Mouse (Mus musculus) cortical plate, adult 2 months (tissue): ENCODE data around the gene Dscaml1. TPM values are rescaled to one million over a fixed set of nuclear protein-coding genes. Genes with fewer than 3 reads are reported as not detected.

Experiments used
- H3K27ac ChIP-seq: fragments of 200-500 bp; 2 replicates; pipeline ENCODE4 v1.5.1; 2012; ENCODE audit warnings: low read length, control low read depth, inconsistent platforms; ENCODE audit not compliant: insufficient read depth
- H3K4me1 ChIP-seq: fragments of 200-500 bp; 2 replicates; pipeline ENCODE4 v1.6.1; 2011; ENCODE audit warnings: low read length; ENCODE audit not compliant: control insufficient read depth, insufficient read depth
- H3K4me3 ChIP-seq: fragments of 200-500 bp; 2 replicates; pipeline ENCODE4 v1.5.1; 2011; ENCODE audit warnings: mild to moderate bottlenecking, low read length, control low read depth; ENCODE audit not compliant: insufficient read depth
- CTCF ChIP-seq: fragments of 200-500 bp; IDR thresholded peaks from 2 replicates; pipeline ENCODE4 v1.5.1; 2011; ENCODE audit warnings: mild to moderate bottlenecking, control low read depth, low read length; ENCODE audit not compliant: insufficient read depth; ENCODE audit errors: extremely low read depth
- POLR2A ChIP-seq: fragments of 200-500 bp; IDR thresholded peaks from 2 replicates; pipeline ENCODE4 v1.6.1; 2011; ENCODE audit warnings: mild to moderate bottlenecking, low read length, control low read depth; ENCODE audit not compliant: insufficient read depth; ENCODE audit errors: extremely low read depth
- polyA plus RNA-seq: library from polyadenylated mRNA; depleted of rRNA; stranded (reverse); fragments of >200 nt; gene quantifications from 2 replicates; pipeline ENCODE4 v1.2.3, GENCODE M21; 2012

Dscaml1 gene
- polyA plus RNA-seq, 1 experiment, result 29.7 TPM

DNA sequence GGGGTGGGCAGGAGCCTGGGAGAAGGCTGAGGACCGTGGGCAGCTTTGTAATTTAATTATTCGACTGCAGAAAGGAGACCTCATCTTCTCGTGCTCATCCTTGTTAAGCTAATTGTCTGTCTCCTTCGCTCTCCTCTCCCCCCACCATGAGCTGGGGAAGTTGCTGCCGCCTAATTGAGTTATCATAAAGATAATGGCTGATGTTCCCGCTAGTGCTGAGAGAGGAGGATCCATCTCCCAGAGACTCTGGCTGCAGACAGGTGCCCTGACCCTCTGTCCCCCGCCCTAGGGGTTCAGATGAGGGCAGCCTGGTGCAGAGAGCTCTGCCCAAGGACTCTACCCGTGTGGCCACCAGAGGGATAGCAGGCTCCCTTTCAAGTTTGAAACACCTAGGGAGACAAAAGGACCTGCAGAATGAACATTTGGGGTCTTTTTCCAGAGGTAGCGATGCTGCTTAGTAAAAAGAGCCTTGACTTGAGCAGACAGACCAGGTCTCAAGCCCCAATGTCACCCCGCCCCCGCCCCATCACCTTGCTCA is 256.1 kb downstream of the Dscaml1 start:
- TF ChIP-seq POLR2A, result no peak
- TF ChIP-seq CTCF, result no peak
- H3K27ac ChIP-seq, result no peak overlapping the region

DNA sequence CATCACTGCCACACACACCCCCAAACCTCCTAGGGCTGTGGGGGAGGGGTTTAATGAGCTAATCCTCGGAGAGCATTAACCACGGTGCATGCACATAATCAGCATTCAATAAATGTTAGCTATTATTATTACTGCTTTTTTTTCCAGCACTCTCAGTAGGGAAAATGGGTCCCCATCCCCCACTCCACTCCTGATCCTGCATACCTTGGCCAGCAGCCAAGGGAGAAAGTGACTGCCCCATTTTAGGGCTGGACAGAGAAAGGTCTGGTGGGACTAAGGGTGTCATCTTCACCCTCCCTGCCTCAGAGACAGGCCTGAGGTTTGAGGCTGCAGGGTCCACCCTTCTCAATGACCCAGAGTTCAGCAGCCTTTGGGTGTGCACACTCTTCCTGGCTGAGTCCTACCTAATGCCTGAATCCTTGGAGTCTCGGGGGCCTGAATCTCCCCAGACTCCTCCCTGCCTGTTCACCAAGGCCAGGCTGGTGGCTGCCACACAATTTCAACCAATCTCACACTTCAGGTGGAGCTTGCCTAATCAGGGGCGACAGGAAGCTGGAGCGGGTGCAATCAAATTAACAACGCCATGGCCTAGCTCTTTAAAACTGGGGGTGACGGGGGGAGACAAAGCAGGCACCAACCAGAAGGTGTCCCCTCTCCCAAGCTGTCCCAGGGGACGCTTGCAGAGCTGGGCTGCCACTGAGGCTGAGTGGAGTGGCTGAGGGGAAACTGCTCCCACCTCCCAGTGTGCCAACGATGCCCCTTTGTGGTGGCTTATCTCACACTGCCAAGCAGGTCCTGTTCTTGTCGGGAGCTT is 267.2 kb downstream of the Dscaml1 start:
- Histone ChIP-seq H3K27ac (no peak overlapping the region), H3K4me3 (no peak overlapping the region), H3K4me1 (peaks cover 4% of the 10 kb centered on the region)
- no peak for TF ChIP-seq POLR2A
- TF ChIP-seq CTCF, result 0 out of 2 replicates have a peak, but pooled peaks have one; percentile 6

More for the DNA sequence above, 256.1 kb downstream of the Dscaml1 start:
- peaks cover 6% of the 10 kb centered on the region for H3K4me1 ChIP-seq
- no peak overlapping the region for H3K4me3 ChIP-seq

DNA sequence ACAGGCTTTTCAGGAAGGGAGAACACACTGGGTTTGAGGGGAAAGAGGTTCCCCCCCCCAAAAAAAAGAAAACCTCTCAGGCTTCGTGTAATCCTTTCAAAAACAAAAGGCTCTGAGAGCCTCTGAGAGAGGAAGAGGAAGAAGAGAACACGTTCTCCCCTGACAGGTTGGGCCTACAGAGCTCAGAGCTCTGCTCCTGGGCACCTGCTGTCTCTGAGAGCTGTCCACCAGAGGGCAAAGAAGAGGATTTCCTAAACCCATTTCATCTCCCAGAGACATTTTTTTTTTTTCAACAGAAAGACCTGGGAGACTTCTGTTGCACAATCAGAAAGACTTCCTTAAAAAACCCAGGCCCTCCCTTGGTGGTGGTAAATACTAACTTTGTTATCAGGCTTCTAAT is 267.8 kb downstream of the Dscaml1 start:
- Histone ChIP-seq H3K27ac (no peak overlapping the region), H3K4me1 (peaks cover 4% of the 10 kb centered on the region), H3K4me3 (no peak overlapping the region)
- no peak for TF ChIP-seq POLR2A
- no peak for TF ChIP-seq CTCF

DNA sequence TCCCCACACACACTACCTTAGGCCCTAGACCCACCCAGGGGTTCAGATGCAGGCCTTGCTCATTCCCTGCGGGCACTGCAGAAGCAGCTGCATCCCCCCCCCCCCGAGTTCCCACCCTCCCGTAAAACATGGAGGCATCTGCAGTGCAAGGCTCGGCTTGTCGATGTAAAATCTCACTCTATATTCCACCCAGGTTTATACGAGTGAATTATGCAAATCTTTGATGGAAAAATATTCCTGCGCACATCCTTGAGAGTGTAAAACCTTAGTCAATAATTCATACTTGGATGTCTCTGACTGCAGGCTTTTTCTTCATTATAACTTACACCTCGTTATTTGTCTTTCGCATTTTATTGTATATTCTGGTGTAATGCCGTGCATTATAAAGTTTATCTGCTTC is 272.7 kb downstream of the Dscaml1 start:
- TF ChIP-seq POLR2A (no peak), CTCF (no peak)
- Histone ChIP-seq H3K27ac (no peak overlapping the region), H3K4me3 (no peak overlapping the region), H3K4me1 (peaks cover 4% of the 10 kb centered on the region; the same call in 1 of the 2 replicates)

DNA sequence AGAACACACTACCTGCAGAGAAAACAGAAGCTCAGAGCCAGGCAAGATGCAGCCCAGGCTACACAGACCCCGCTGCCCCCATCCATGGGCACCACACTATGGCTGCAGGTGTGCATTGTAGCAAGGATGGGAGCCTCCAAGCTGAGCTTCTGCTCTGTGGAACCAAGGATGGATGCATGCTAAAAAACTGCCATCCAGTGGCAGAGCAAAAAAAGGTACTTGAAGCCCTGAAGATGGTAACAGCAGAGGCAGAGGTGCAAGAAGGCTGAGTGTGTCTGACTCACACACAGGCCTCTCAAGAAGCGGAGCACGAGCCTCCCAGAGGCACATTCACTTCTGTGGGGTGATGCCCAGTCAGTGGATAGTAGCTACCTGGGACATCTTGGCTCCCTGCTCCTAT is 276.8 kb downstream of the Dscaml1 start:
- Histone ChIP-seq H3K4me1 (peaks cover 4% of the 10 kb centered on the region; the same call in 1 of the 2 replicates), H3K27ac (no peak overlapping the region), H3K4me3 (no peak overlapping the region)
- TF ChIP-seq CTCF (peak; percentile 30; the same call in 1 of the 2 replicates), POLR2A (no peak)

DNA sequence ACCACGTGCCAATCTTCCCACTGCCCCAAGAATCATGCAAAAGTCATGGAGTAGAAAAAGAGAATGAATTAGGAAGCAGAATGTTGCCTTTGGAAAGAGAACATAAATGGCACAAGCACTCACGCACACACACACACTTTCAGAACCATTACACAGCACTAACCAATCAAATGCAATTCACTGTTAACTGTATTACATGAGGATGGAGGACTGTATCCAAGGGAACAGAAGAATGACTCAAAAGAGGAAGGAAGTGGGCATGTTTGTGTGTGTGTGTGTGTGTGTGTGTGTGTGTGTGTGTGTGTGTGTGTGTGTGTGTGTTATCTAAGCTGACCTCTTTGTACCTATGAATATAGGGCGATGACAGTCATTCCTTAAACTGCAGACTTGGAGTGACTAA is 278.0 kb downstream of the Dscaml1 start:
- Histone ChIP-seq H3K27ac (no peak overlapping the region), H3K4me3 (no peak overlapping the region), H3K4me1 (peaks cover 4% of the 10 kb centered on the region; the same call in 1 of the 2 replicates)
- no peak for TF ChIP-seq POLR2A
- no peak for TF ChIP-seq CTCF

DNA sequence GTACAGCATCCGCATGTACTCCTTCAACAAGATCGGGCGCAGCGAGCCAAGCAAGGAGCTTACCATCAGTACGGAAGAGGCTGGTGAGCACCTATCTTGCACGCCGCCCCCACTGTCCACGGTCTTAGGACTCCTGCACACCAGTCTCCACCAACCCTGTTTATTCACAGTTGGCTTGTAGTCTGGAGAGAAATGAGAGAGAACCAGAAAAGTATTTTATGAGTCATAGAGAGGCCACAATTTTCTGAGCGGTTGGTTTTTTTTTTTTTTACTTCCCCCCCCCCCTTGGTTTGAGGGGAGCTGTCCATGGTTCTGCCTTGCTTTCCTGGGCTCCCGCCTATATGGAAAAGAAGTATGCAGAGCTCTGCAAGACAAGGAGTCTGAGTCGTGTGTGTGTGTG is 283.9 kb downstream of the Dscaml1 start:
- H3K4me3 ChIP-seq, result no peak overlapping the region
- H3K27ac ChIP-seq, result no peak overlapping the region
- H3K4me1 ChIP-seq, result peaks cover 3% of the 10 kb centered on the region; the same call in 1 of the 2 replicates
- no peak for TF ChIP-seq CTCF
- TF ChIP-seq POLR2A, result no peak

DNA sequence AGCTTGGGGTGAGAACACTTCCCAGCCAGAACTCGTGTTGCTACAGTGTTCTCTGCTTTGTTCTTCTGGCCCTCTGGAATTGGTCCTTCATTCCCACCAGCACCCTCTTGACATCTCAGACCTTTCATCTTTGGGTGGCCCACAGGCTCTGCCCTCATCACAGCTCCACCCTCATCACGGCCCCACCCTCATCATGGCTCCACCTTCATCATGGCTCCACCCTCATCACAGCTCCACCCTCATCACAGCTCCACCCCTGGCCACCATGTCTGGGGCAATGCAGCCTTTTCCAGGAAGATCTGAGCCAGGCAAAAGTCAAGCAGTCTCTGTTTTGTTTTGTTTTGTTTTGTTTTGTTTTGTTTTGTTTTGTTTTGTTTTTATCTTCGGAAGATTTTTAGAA is 289.0 kb downstream of the Dscaml1 start:
- Histone ChIP-seq H3K27ac (no peak overlapping the region), H3K4me1 (no peaks in the 10 kb centered on the region), H3K4me3 (no peak overlapping the region)
- no peak for TF ChIP-seq POLR2A
- TF ChIP-seq CTCF, result no peak

DNA sequence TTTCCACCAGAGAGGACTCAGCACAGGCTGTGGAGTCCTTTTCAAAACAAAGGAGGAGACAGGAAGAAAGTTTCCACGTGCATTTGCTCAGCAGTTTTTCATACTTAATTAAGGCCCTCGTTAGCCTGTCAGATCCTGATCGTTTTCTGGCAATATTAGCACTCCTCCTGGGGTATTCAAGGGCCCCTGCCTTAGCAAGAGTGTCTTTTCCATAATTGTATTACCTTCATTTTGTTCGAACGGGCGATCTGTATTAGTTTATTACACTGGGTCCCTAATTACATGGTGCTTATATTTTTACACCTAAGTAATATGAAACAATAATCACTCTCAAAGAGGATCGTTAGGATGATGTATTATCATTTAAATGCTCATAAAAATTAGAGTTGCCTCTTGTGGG is 293.6 kb downstream of the Dscaml1 start:
- H3K27ac ChIP-seq, result no peak overlapping the region
- H3K4me3 ChIP-seq, result no peak overlapping the region
- H3K4me1 ChIP-seq, result no peaks in the 10 kb centered on the region
- TF ChIP-seq CTCF, result no peak
- TF ChIP-seq POLR2A, result no peak

DNA sequence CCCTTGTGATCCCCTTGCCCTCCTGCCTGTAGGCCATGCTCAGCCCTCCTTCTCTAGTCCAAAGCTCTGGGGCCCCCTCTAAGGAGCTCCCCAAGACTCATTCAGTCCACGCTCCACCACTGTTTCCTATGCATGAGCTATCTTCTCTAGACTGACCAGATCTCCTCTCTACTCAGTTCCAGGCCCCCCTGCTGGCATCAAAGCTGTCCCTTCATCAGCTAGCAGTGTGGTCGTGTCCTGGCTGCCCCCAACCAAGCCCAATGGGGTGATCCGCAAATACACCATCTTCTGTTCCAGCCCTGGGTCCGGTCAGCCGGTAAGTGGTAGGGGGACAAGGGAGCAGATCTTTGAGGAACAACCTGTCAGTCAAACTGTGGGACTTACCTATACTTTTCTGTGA is 305.4 kb downstream of the Dscaml1 start:
- Histone ChIP-seq H3K4me1 (no peaks in the 10 kb centered on the region), H3K4me3 (no peak overlapping the region), H3K27ac (no peak overlapping the region)
- no peak for TF ChIP-seq POLR2A
- TF ChIP-seq CTCF, result no peak
